Mouse (Mus musculus): Measurements from ENCODE around the gene Lman2l. TPM values are rescaled to one million over a fixed set of nuclear protein-coding genes. Genes with fewer than 3 reads are reported as not detected.

The Lman2l gene
- total and polyA plus RNA-seq, 2 experiments from 2014 or later, result 8.2 to 22.3 TPM

GRCm38 (mm10) chr1:36457388-36458014 is 12.4 kb upstream of the Lman2l start:
- H3K27ac ChIP-seq (ENCODE audit: low read depth), result peak overlapping the region; percentile 47; the same call in 1 of the 2 replicates

DNA sequence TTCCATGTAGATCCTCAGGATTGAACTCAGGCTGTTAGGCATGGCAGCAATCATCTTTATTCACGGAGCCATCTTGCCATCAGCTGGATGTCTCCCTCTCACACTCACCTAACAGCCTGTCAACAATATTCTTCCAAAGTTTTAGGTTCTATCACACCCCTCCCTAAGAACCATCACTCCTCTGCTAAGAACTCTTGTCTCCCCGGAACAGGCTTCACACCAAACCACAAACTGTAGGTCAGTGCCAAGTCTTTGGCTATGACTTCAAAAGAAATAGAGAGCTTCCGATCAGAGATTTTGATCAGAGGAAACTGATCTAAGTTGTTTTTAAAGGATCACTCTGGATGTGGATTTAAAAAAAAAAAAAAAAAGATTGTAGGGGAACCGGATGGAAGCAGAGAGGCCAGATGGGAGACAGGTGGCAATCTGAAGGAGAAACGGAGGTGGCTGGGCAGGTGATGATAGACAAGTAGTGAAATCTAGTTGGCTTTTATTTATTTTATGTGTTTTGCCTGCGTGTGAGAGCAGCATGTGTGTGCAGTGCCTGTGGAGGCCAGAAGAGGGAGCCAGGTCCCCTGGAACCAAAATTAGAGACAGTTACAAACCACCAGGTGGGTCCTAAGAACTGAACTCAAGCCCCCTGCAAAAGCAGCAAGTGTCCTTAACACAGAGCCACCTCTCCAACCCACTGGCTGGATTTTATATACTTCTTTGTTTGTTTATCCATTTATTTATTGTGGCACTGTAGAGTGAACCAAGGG is 9.2 kb upstream of the Lman2l start:
- DNase-seq (ENCODE audit: low spot score), result no peak
- 82% methylated on average over 6 of the region's 6 CpGs for WGBS
- H3K4me3 ChIP-seq (ENCODE audit: low read depth, low read length), result no peak overlapping the region
- H3K27ac ChIP-seq (ENCODE audit: low read depth), result no peak overlapping the region
- no peaks in the 10 kb centered on the region for H3K27me3 ChIP-seq (ENCODE audit: control insufficient read depth, insufficient read depth, low read length)
- H3K4me1 ChIP-seq (ENCODE audit: control insufficient read depth, insufficient read depth), result no peaks in the 10 kb centered on the region
- H3K9ac ChIP-seq (replicated peaks; ENCODE audit: low read depth, low read length), result no peak overlapping the region
- no peak overlapping the region for H3K4me2 ChIP-seq (ENCODE audit: low read depth, low read length)
- no peaks in the 10 kb centered on the region for H3K36me3 ChIP-seq (replicated peaks; ENCODE audit: control insufficient read depth, insufficient read depth, low read length)
- H3K9me3 ChIP-seq (replicated peaks; ENCODE audit: control insufficient read depth, low read length), result 0 out of 2 replicates have a peak, but pooled peaks cover 2% of the 10 kb centered on the region
- ATAC-seq (ENCODE audit: insufficient read depth, low read depth), result no peak
- TF ChIP-seq CTCF (IDR thresholded peaks at IDR 0.05; ENCODE audit: low read depth), result no peak
- no peak for TF ChIP-seq EP300 (IDR thresholded peaks at IDR 0.05; ENCODE audit: low read depth)

More at GRCm38 (mm10) chr1:36457388-36458014, 12.4 kb upstream of the Lman2l start:
- Histone ChIP-seq H3K9me3 (replicated peaks; ENCODE audit: control insufficient read depth, low read length) (0 out of 2 replicates have a peak, but pooled peaks cover 2% of the 10 kb centered on the region), H3K27me3 (ENCODE audit: control insufficient read depth, insufficient read depth, low read length) (no peaks in the 10 kb centered on the region), H3K4me1 (ENCODE audit: control insufficient read depth, insufficient read depth) (no peaks in the 10 kb centered on the region), H3K4me3 (ENCODE audit: low read depth, low read length) (no peak overlapping the region), H3K36me3 (replicated peaks; ENCODE audit: control insufficient read depth, insufficient read depth, low read length) (no peaks in the 10 kb centered on the region), H3K4me2 (ENCODE audit: low read depth, low read length) (no peak overlapping the region), H3K9ac (replicated peaks; ENCODE audit: low read depth, low read length) (no peak overlapping the region)
- ATAC-seq (ENCODE audit: insufficient read depth, low read depth) (peak; percentile 30; the same call in 1 of the 2 replicates), DNase-seq (ENCODE audit: low spot score) (no peak)
- 19% methylated on average over 7 of the region's 7 CpGs for WGBS
- TF ChIP-seq EP300 (IDR thresholded peaks at IDR 0.05; ENCODE audit: low read depth) (no peak), CTCF (IDR thresholded peaks at IDR 0.05; ENCODE audit: low read depth) (no peak)

DNA sequence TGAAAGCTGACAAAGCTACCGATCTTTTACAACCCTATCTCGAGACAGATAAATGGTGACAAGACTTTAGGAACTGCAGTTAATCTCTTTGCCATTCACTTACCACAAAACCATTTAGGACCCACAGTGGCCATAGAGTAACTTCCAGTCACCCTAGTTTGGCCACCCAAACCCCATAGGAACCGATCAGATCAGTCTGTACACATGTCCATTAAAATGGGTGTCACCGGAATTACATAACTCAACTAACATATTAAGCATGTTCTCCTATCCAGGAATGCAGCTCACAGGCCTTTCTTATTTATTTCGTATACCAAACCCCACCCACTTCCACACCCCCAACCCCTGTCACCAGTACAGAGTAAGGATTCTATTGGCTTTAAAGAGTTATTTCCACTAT is 1.8 kb upstream of the Lman2l start:
- Histone ChIP-seq H3K9ac (replicated peaks; ENCODE audit: low read depth, low read length) (no peak overlapping the region), H3K9me3 (replicated peaks; ENCODE audit: control insufficient read depth, low read length) (no peaks in the 10 kb centered on the region), H3K4me1 (ENCODE audit: control insufficient read depth, insufficient read depth) (peaks cover 6% of the 10 kb centered on the region; the same call in 1 of the 2 replicates), H3K27ac (ENCODE audit: low read depth) (no peak overlapping the region), H3K4me3 (ENCODE audit: low read depth, low read length) (no peak overlapping the region), H3K4me2 (ENCODE audit: low read depth, low read length) (no peak overlapping the region), H3K27me3 (ENCODE audit: control insufficient read depth, insufficient read depth, low read length) (no peaks in the 10 kb centered on the region), H3K36me3 (replicated peaks; ENCODE audit: control insufficient read depth, insufficient read depth, low read length) (no peaks in the 10 kb centered on the region)
- no peak for ATAC-seq (ENCODE audit: insufficient read depth, low read depth)
- no peak for DNase-seq (ENCODE audit: low spot score)
- TF ChIP-seq CTCF (IDR thresholded peaks at IDR 0.05; ENCODE audit: low read depth) (no peak), EP300 (IDR thresholded peaks at IDR 0.05; ENCODE audit: low read depth) (no peak)
- 81% methylated on average over 5 of the region's 5 CpGs for WGBS

DNA sequence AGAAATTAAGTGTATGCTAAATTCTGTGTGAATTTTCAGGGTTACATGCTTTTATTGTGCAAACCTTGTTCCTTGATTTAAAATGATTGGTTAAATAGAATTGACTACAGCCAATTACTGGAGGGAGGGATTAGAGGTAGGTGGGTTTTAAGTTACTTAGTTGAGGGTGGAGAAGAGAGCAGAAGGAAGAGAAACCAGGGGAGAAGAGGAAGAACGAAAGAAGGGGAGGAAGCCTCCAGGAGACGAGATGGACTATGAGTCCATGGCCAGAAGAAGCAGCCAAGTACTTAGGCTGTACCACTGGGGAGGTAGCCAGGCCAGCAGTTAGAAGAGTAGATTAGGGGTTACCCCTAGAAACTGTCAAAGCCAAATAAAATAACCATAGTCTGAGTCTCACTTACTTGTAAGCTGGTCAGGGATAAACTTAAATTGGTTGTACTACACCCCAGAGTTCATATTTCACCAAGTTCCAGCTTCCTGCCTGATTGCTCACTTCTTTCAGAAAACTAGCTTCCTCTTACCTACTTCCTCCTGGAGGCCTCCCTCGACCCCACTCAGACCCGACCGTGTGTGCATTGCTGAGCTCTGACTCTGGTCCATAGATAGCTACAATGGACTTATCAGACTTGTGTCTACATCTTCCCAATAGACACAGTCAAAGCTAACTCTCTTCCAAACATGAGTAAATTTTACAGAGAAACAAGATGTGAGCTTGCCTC is 1.2 kb upstream of the Lman2l start:
- H3K9ac ChIP-seq (replicated peaks; ENCODE audit: low read depth, low read length), result no peak overlapping the region
- no peak for ATAC-seq (ENCODE audit: insufficient read depth, low read depth)
- H3K9me3 ChIP-seq (replicated peaks; ENCODE audit: control insufficient read depth, low read length), result no peaks in the 10 kb centered on the region
- no peak overlapping the region for H3K4me3 ChIP-seq (ENCODE audit: low read depth, low read length)
- H3K4me2 ChIP-seq (ENCODE audit: low read depth, low read length), result no peak overlapping the region
- no peak overlapping the region for H3K27ac ChIP-seq (ENCODE audit: low read depth)
- H3K4me1 ChIP-seq (ENCODE audit: control insufficient read depth, insufficient read depth), result peaks cover 6% of the 10 kb centered on the region; the same call in 1 of the 2 replicates
- DNase-seq (ENCODE audit: low spot score), result no peak
- 68% methylated on average over 5 of the region's 5 CpGs for WGBS
- TF ChIP-seq CTCF (IDR thresholded peaks at IDR 0.05; ENCODE audit: low read depth), result no peak
- TF ChIP-seq EP300 (IDR thresholded peaks at IDR 0.05; ENCODE audit: low read depth), result no peak
- H3K27me3 ChIP-seq (ENCODE audit: control insufficient read depth, insufficient read depth, low read length), result no peaks in the 10 kb centered on the region
- H3K36me3 ChIP-seq (replicated peaks; ENCODE audit: control insufficient read depth, insufficient read depth, low read length), result 0 out of 2 replicates have a peak, but pooled peaks cover 4% of the 10 kb centered on the region

- ATAC-seq (ENCODE audit: insufficient read depth, low read depth) (no peak), DNase-seq (ENCODE audit: low spot score) (no peak)
- WGBS, result 39% methylated on average over 8 of the region's 8 CpGs
- Histone ChIP-seq H3K9me3 (replicated peaks; ENCODE audit: control insufficient read depth, low read length) (no peaks in the 10 kb centered on the region), H3K36me3 (replicated peaks; ENCODE audit: control insufficient read depth, insufficient read depth, low read length) (0 out of 2 replicates have a peak, but pooled peaks cover 7% of the 10 kb centered on the region), H3K4me3 (ENCODE audit: low read depth, low read length) (no peak overlapping the region), H3K4me1 (ENCODE audit: control insufficient read depth, insufficient read depth) (peaks cover 6% of the 10 kb centered on the region; the same call in 1 of the 2 replicates), H3K27me3 (ENCODE audit: control insufficient read depth, insufficient read depth, low read length) (no peaks in the 10 kb centered on the region), H3K4me2 (ENCODE audit: low read depth, low read length) (0 out of 2 replicates have a peak overlapping the region, but pooled peaks have one; percentile 35), H3K9ac (replicated peaks; ENCODE audit: low read depth, low read length) (no peak overlapping the region), H3K27ac (ENCODE audit: low read depth) (no peak overlapping the region)
- TF ChIP-seq CTCF (IDR thresholded peaks at IDR 0.05; ENCODE audit: low read depth) (no peak), EP300 (IDR thresholded peaks at IDR 0.05; ENCODE audit: low read depth) (no peak)
Measured at GRCm38 (mm10) chr1:36445508-36445907, 437 bp upstream of the Lman2l start.

Measured in heart, postnatal 0 days (tissue).